Mouse (Mus musculus) stomach, postnatal 0 days (tissue): Measurements from ENCODE around the gene Prrxl1. TPM values are rescaled to one million over a fixed set of nuclear protein-coding genes. Genes with fewer than 3 reads are reported as not detected.

Experiments
- ATAC-seq: fragments of 200-750 bp; cut with Nextera tagmentation; 2 replicates; pipeline ENCODE4 v1.8.0; 2017; ENCODE audit not compliant: low FRiP score, low TSS enrichment
- DNase-seq: peaks from one replicate; pipeline ENCODE4 v3.0.0-alpha.2; 2016; ENCODE audit warnings: low spot score
- H3K27ac ChIP-seq: fragments of 300-500 bp; sonication (generic); replicated peaks from 2 replicates; pipeline ENCODE4 v1.5.1; 2014; ENCODE audit warnings: mild to moderate bottlenecking, control low read depth
- H3K27me3 ChIP-seq: fragments of 300-500 bp; sonication (generic); 2 replicates; pipeline ENCODE4 v1.6.1; 2014; ENCODE audit warnings: low read length; ENCODE audit not compliant: control insufficient read depth, insufficient read depth
- H3K36me3 ChIP-seq: fragments of 300-500 bp; sonication (generic); 2 replicates; pipeline ENCODE4 v1.6.1; 2014; ENCODE audit warnings: low read length, mixed read lengths; ENCODE audit not compliant: control insufficient read depth, insufficient read depth
- H3K4me1 ChIP-seq: fragments of 300-500 bp; sonication (generic); replicated peaks from 2 replicates; pipeline ENCODE4 v1.6.1; 2014; ENCODE audit warnings: antibody characterized with exemption; ENCODE audit not compliant: control insufficient read depth, insufficient read depth
- H3K4me2 ChIP-seq: fragments of 300-500 bp; sonication (generic); replicated peaks from 2 replicates; pipeline ENCODE4 v1.6.1; 2014; ENCODE audit warnings: low read depth, mild to moderate bottlenecking, control low read depth, moderate library complexity
- H3K4me3 ChIP-seq: fragments of 300-500 bp; sonication (generic); 2 replicates; pipeline ENCODE4 v1.5.1; 2014; ENCODE audit warnings: low read depth, low read length, control low read depth
- H3K9ac ChIP-seq: fragments of 300-500 bp; sonication (generic); 2 replicates; pipeline ENCODE4 v1.6.1; 2014; ENCODE audit warnings: mild to moderate bottlenecking, low read length, control low read depth, mixed read lengths
- H3K9me3 ChIP-seq: fragments of 300-500 bp; sonication (generic); 2 replicates; pipeline ENCODE4 v1.6.1; 2016; ENCODE audit warnings: low read length; ENCODE audit not compliant: control insufficient read depth
- CTCF ChIP-seq: IDR thresholded peaks from 2 replicates; pipeline ENCODE4 v1.5.1; 2016; ENCODE audit warnings: antibody characterized with exemption, low read depth, mild to moderate bottlenecking, moderate library complexity
- EP300 ChIP-seq: optimal IDR thresholded peaks from 2 replicates; pipeline ENCODE3; 2016; ENCODE audit warnings: antibody characterized with exemption
- WGBS: fragments of 180-500 bp; shearing (Covaris S2); extraction: QIAGEN DNeasy Blood & Tissue Kit; methylation state at CpG from one replicate; pipeline ENCODE4 v1.1.7; 2014; 5-methylcytosine and 5-hydroxymethylcytosine counted together
- polyA plus RNA-seq: library from polyadenylated mRNA; unstranded; fragments of >200 nt; fragmentation: Nextera tagmentation; extraction: Ambion mirVana; gene quantifications from 2 replicates; pipeline ENCODE4 v1.2.1, GENCODE M21; 2015

Prrxl1 gene
- polyA plus RNA-seq, 1 experiment from 2014 or later: 0.10 TPM

GRCm38 (mm10) chr14:32678565-32678964 lies 79.4 kb downstream of the Prrxl1 start:
- Histone ChIP-seq H3K27me3 (no peaks in the 10 kb centered on the region), H3K4me3 (no peak overlapping the region), H3K9ac (no peak overlapping the region), H3K36me3 (no peaks in the 10 kb centered on the region), H3K4me1 (0 out of 2 replicates have a peak, but pooled peaks cover 3% of the 10 kb centered on the region), H3K27ac (no peak overlapping the region), H3K9me3 (no peaks in the 10 kb centered on the region), H3K4me2 (no peak overlapping the region)
- ATAC-seq (no peak), DNase-seq (no peak)
- WGBS: 66% methylated on average over 3 of the region's 3 CpGs
- TF ChIP-seq CTCF (no peak), EP300 (no peak)

GRCm38 (mm10) chr14:32681603-32682002 lies 82.4 kb downstream of the Prrxl1 start:
- no peak for DNase-seq
- no peak overlapping the region for H3K27ac ChIP-seq
- no peak overlapping the region for H3K4me2 ChIP-seq
- 0 out of 2 replicates have a peak, but pooled peaks cover 3% of the 10 kb centered on the region for H3K4me1 ChIP-seq
- ATAC-seq: no peak
- H3K4me3 ChIP-seq: no peak overlapping the region
- 89% methylated on average over 3 of the region's 3 CpGs for WGBS
- no peaks in the 10 kb centered on the region for H3K9me3 ChIP-seq
- H3K9ac ChIP-seq: no peak overlapping the region
- H3K36me3 ChIP-seq: no peaks in the 10 kb centered on the region
- H3K27me3 ChIP-seq: no peaks in the 10 kb centered on the region
- TF ChIP-seq CTCF: no peak
- TF ChIP-seq EP300: no peak

GRCm38 (mm10) chr14:32682536-32682935 lies 83.3 kb downstream of the Prrxl1 start:
- Histone ChIP-seq H3K36me3 (no peaks in the 10 kb centered on the region), H3K9ac (no peak overlapping the region), H3K4me2 (no peak overlapping the region), H3K9me3 (no peaks in the 10 kb centered on the region), H3K27ac (no peak overlapping the region), H3K27me3 (no peaks in the 10 kb centered on the region), H3K4me1 (0 out of 2 replicates have a peak, but pooled peaks cover 3% of the 10 kb centered on the region), H3K4me3 (no peak overlapping the region)
- 92% methylated on average over 12 of the region's 12 CpGs for WGBS
- ATAC-seq (no peak), DNase-seq (no peak)
- TF ChIP-seq CTCF (no peak), EP300 (no peak)

GRCm38 (mm10) chr14:32683251-32683838 lies 84.1 kb downstream of the Prrxl1 start:
- H3K9ac ChIP-seq: no peak overlapping the region
- no peaks in the 10 kb centered on the region for H3K9me3 ChIP-seq
- 53% methylated on average over 19 of the region's 19 CpGs for WGBS
- no peak overlapping the region for H3K4me2 ChIP-seq
- no peak for DNase-seq
- 0 out of 2 replicates have a peak, but pooled peaks cover 3% of the 10 kb centered on the region for H3K4me1 ChIP-seq
- TF ChIP-seq EP300: no peak
- ATAC-seq: peak; percentile 29; the same call in 1 of the 2 replicates
- H3K4me3 ChIP-seq: no peak overlapping the region
- H3K27ac ChIP-seq: no peak overlapping the region
- H3K27me3 ChIP-seq: no peaks in the 10 kb centered on the region
- no peaks in the 10 kb centered on the region for H3K36me3 ChIP-seq

GRCm38 (mm10) chr14:32683982-32684734 lies 85.0 kb downstream of the Prrxl1 start:
- WGBS: 55% methylated on average over 19 of the region's 19 CpGs
- no peaks in the 10 kb centered on the region for H3K27me3 ChIP-seq
- 0 out of 2 replicates have a peak, but pooled peaks cover 3% of the 10 kb centered on the region for H3K4me1 ChIP-seq
- no peak overlapping the region for H3K9ac ChIP-seq
- no peak overlapping the region for H3K4me3 ChIP-seq
- H3K27ac ChIP-seq: no peak overlapping the region
- ATAC-seq: no peak
- peak; percentile 27 for DNase-seq
- TF ChIP-seq CTCF (no peak), EP300 (no peak)
- no peaks in the 10 kb centered on the region for H3K9me3 ChIP-seq
- H3K36me3 ChIP-seq: no peaks in the 10 kb centered on the region
- H3K4me2 ChIP-seq: no peak overlapping the region

- Histone ChIP-seq H3K4me1 (0 out of 2 replicates have a peak, but pooled peaks cover 3% of the 10 kb centered on the region), H3K9me3 (no peaks in the 10 kb centered on the region), H3K4me3 (no peak overlapping the region), H3K4me2 (no peak overlapping the region), H3K27ac (no peak overlapping the region; the same call in 1 of the 2 replicates), H3K27me3 (no peaks in the 10 kb centered on the region), H3K36me3 (no peaks in the 10 kb centered on the region), H3K9ac (no peak overlapping the region)
- 64% methylated on average over 19 of the region's 19 CpGs for WGBS
- ATAC-seq (0 out of 2 replicates have a peak, but pooled peaks have one; percentile 18), DNase-seq (no peak)
- TF ChIP-seq EP300: no peak
- TF ChIP-seq CTCF: no peak
These were observed 85.5 kb downstream of the Prrxl1 start for GRCm38 (mm10) chr14:32684735-32685105.
